Mouse (Mus musculus) hindbrain, embryonic 14.5 days (tissue): ENCODE data around the gene Ppil6. TPM values are rescaled to one million over a fixed set of nuclear protein-coding genes. Genes with fewer than 3 reads are reported as not detected.

ENCODE experiments used
- ATAC-seq: fragments of 200-750 bp; cut with Nextera tagmentation; 2 replicates; pipeline ENCODE4 v1.8.0; 2017; ENCODE audit warnings: moderate number of reproducible peaks, mild to moderate bottlenecking, moderate TSS enrichment, moderate library complexity; ENCODE audit not compliant: low FRiP score
- DNase-seq: peaks from one replicate; pipeline ENCODE4 v3.0.0-alpha.2; 2015; ENCODE audit warnings: low spot score
- H3K27ac ChIP-seq: fragments of 300-500 bp; sonication (generic); 2 replicates; pipeline ENCODE4 v1.5.1; 2014; ENCODE audit warnings: mild to moderate bottlenecking, moderate library complexity
- H3K27me3 ChIP-seq: fragments of 300-500 bp; sonication (generic); 2 replicates; pipeline ENCODE4 v1.6.1; 2014; ENCODE audit warnings: mild to moderate bottlenecking, low read length, mixed read lengths; ENCODE audit not compliant: control insufficient read depth, insufficient read depth
- H3K36me3 ChIP-seq: fragments of 300-500 bp; sonication (generic); replicated peaks from 2 replicates; pipeline ENCODE4 v1.6.1; 2014; ENCODE audit not compliant: control insufficient read depth, insufficient read depth
- H3K4me1 ChIP-seq: fragments of 300-500 bp; sonication (generic); replicated peaks from 2 replicates; pipeline ENCODE4 v1.6.1; 2014; ENCODE audit warnings: antibody characterized with exemption, low read length, mixed read lengths; ENCODE audit not compliant: control insufficient read depth, insufficient read depth
- H3K4me2 ChIP-seq: fragments of 300-500 bp; sonication (generic); replicated peaks from 2 replicates; pipeline ENCODE4 v1.6.1; 2014; ENCODE audit warnings: mild to moderate bottlenecking, moderate library complexity
- H3K4me3 ChIP-seq: fragments of 300-500 bp; sonication (generic); replicated peaks from 2 replicates; pipeline ENCODE4 v1.5.1; 2014; ENCODE audit warnings: mild to moderate bottlenecking, low read length
- H3K9ac ChIP-seq: fragments of 300-500 bp; sonication (generic); 2 replicates; pipeline ENCODE4 v1.6.1; 2014
- H3K9me3 ChIP-seq: fragments of 300-500 bp; sonication (generic); 2 replicates; pipeline ENCODE4 v1.6.1; 2016; ENCODE audit warnings: low read length; ENCODE audit not compliant: control insufficient read depth
- WGBS: fragments of 180-500 bp; shearing (Covaris S2); extraction: QIAGEN DNeasy Blood & Tissue Kit; methylation state at CpG from one replicate; pipeline ENCODE4 v1.1.7; 2014; 5-methylcytosine and 5-hydroxymethylcytosine counted together
- polyA plus RNA-seq: library from polyadenylated mRNA; unstranded; fragments of >200 nt; fragmentation: Nextera tagmentation; extraction: Ambion mirVana; gene quantifications from 2 replicates; pipeline ENCODE4 v1.2.1, GENCODE M21; 2014

Gene Ppil6
- polyA plus RNA-seq, result 2.3 and 6.1 TPM in 2 replicates

GRCm38 (mm10) chr10:41489708-41490517 lies at the start of gene Ppil6, which contains the start of gene Smpd2:
Gene Ppil6, plus strand, starts transcription at chr10:41490439.
Gene Smpd2, minus strand, starts transcription at chr10:41490369.
- Histone ChIP-seq H3K9ac (peak within 1 kb of the TSS; percentile 69), H3K4me1 (0 out of 2 replicates have a peak, but pooled peaks cover 15% of the 10 kb centered on the region), H3K27ac (no peak within 1 kb of the TSS), H3K4me3 (peak within 1 kb of the TSS; percentile 51), H3K36me3 (peaks cover 30% of the 10 kb centered on the region), H3K9me3 (no peaks in the 10 kb centered on the region), H3K4me2 (peak within 1 kb of the TSS; percentile 95), H3K27me3 (peaks cover 5% of the 10 kb centered on the region)
- under 1% methylated on average over 50 of the region's 50 CpGs for WGBS
- DNase-seq (peak; percentile 90), ATAC-seq (peak; percentile 95)

GRCm38 (mm10) chr10:41448216-41448615 lies 42.0 kb upstream of the Ppil6 start:
- H3K4me3 ChIP-seq, result no peak overlapping the region
- ATAC-seq (no peak), DNase-seq (no peak)
- H3K27ac ChIP-seq, result no peak overlapping the region
- no peak overlapping the region for H3K4me2 ChIP-seq
- no peak overlapping the region for H3K9ac ChIP-seq
- H3K9me3 ChIP-seq, result no peaks in the 10 kb centered on the region
- H3K27me3 ChIP-seq, result no peaks in the 10 kb centered on the region
- H3K36me3 ChIP-seq, result no peaks in the 10 kb centered on the region
- peaks cover 14% of the 10 kb centered on the region for H3K4me1 ChIP-seq
- 89% methylated on average over 1 of the region's 1 CpGs for WGBS

GRCm38 (mm10) chr10:41449684-41450083 lies 40.6 kb upstream of the Ppil6 start:
- Histone ChIP-seq H3K9me3 (no peaks in the 10 kb centered on the region), H3K27me3 (no peaks in the 10 kb centered on the region), H3K9ac (peak overlapping the region; percentile 88), H3K4me3 (peak overlapping the region; percentile 72), H3K27ac (peak overlapping the region; percentile 83), H3K36me3 (peaks cover 8% of the 10 kb centered on the region; the same call in 1 of the 2 replicates), H3K4me1 (peaks cover 18% of the 10 kb centered on the region), H3K4me2 (peak overlapping the region; percentile 54)
- ATAC-seq (peak; percentile 66; the same call in 1 of the 2 replicates), DNase-seq (peak; percentile 55)
- WGBS, result 11% methylated on average over 14 of the region's 14 CpGs

- H3K4me1 ChIP-seq, result peaks cover 18% of the 10 kb centered on the region
- WGBS, result under 1% methylated on average over 48 of the region's 49 CpGs
- ATAC-seq, result peak; percentile 96
Observed at GRCm38 (mm10) chr10:41450137-41450670, 40.0 kb upstream of the Ppil6 start, which contains the start of gene Zbtb24. Gene Zbtb24, plus strand, starts transcription at chr10:41450383.

GRCm38 (mm10) chr10:41450780-41451522 lies 39.3 kb upstream of the Ppil6 start:
- Histone ChIP-seq H3K9me3 (no peaks in the 10 kb centered on the region), H3K27me3 (no peaks in the 10 kb centered on the region), H3K4me3 (peak overlapping the region; percentile 72), H3K9ac (peak overlapping the region; percentile 88), H3K4me2 (peak overlapping the region; percentile 54), H3K36me3 (peaks cover 20% of the 10 kb centered on the region), H3K4me1 (peaks cover 18% of the 10 kb centered on the region), H3K27ac (peak overlapping the region; percentile 83; the same call in 1 of the 2 replicates)
- 61% methylated on average over 18 of the region's 18 CpGs for WGBS
- ATAC-seq (no peak), DNase-seq (no peak)

More at GRCm38 (mm10) chr10:41450137-41450670, 40.0 kb upstream of the Ppil6 start, which contains the start of gene Zbtb24:
- peak within 1 kb of the TSS; percentile 83 for H3K27ac ChIP-seq
- peak within 1 kb of the TSS; percentile 54 for H3K4me2 ChIP-seq
- DNase-seq, result peak; percentile 98
- peaks cover 13% of the 10 kb centered on the region for H3K36me3 ChIP-seq
- no peaks in the 10 kb centered on the region for H3K9me3 ChIP-seq
- peak within 1 kb of the TSS; percentile 88 for H3K9ac ChIP-seq
- H3K27me3 ChIP-seq, result no peaks in the 10 kb centered on the region
- H3K4me3 ChIP-seq, result peak within 1 kb of the TSS; percentile 72

GRCm38 (mm10) chr10:41451656-41452055 lies 38.6 kb upstream of the Ppil6 start:
- Histone ChIP-seq H3K9me3 (no peaks in the 10 kb centered on the region), H3K4me3 (no peak overlapping the region), H3K27me3 (no peaks in the 10 kb centered on the region), H3K27ac (no peak overlapping the region), H3K9ac (no peak overlapping the region), H3K4me2 (no peak overlapping the region), H3K36me3 (peaks cover 28% of the 10 kb centered on the region), H3K4me1 (peaks cover 18% of the 10 kb centered on the region)
- 94% methylated on average over 9 of the region's 9 CpGs for WGBS
- ATAC-seq (no peak), DNase-seq (no peak)

GRCm38 (mm10) chr10:41452791-41453190 lies 37.4 kb upstream of the Ppil6 start:
- Histone ChIP-seq H3K9me3 (no peaks in the 10 kb centered on the region), H3K9ac (no peak overlapping the region), H3K4me3 (no peak overlapping the region), H3K4me2 (no peak overlapping the region), H3K27ac (no peak overlapping the region), H3K4me1 (peaks cover 18% of the 10 kb centered on the region), H3K36me3 (peaks cover 39% of the 10 kb centered on the region), H3K27me3 (no peaks in the 10 kb centered on the region)
- WGBS, result 93% methylated on average over 3 of the region's 3 CpGs
- ATAC-seq (no peak), DNase-seq (no peak)

GRCm38 (mm10) chr10:41459990-41460389 lies 30.2 kb upstream of the Ppil6 start:
- H3K9me3 ChIP-seq, result no peaks in the 10 kb centered on the region
- H3K4me1 ChIP-seq, result no peaks in the 10 kb centered on the region; the same call in 1 of the 2 replicates
- H3K4me3 ChIP-seq, result no peak overlapping the region
- H3K27ac ChIP-seq, result no peak overlapping the region
- H3K36me3 ChIP-seq, result peaks cover 61% of the 10 kb centered on the region
- ATAC-seq (no peak), DNase-seq (no peak)
- WGBS, result 91% methylated on average over 4 of the region's 4 CpGs
- no peak overlapping the region for H3K4me2 ChIP-seq
- no peak overlapping the region for H3K9ac ChIP-seq
- H3K27me3 ChIP-seq, result no peaks in the 10 kb centered on the region

- no peaks in the 10 kb centered on the region; the same call in 1 of the 2 replicates for H3K4me1 ChIP-seq
- no peak for ATAC-seq
- no peaks in the 10 kb centered on the region for H3K27me3 ChIP-seq
- no peaks in the 10 kb centered on the region for H3K9me3 ChIP-seq
- H3K36me3 ChIP-seq, result peaks cover 59% of the 10 kb centered on the region
- DNase-seq, result no peak
- H3K27ac ChIP-seq, result no peak overlapping the region
- 39% methylated on average over 2 of the region's 2 CpGs for WGBS
- H3K4me3 ChIP-seq, result no peak overlapping the region
- H3K9ac ChIP-seq, result no peak overlapping the region
- H3K4me2 ChIP-seq, result no peak overlapping the region
Observed at GRCm38 (mm10) chr10:41460501-41460900, 29.7 kb upstream of the Ppil6 start.
